Mouse (Mus musculus): ENCODE results near the gene Krtap4-9.
"Not testable (repeated sequence)": the region's sequence is repeated elsewhere in the genome, so short reads cannot be mapped to it uniquely, and the experiment has no call there.

The Krtap4-9 gene

GRCm38 (mm10) chr11:99784900-99785299 lies at the start of gene Krtap4-9:
Gene Krtap4-9, plus strand, starts transcription at chr11:99785200.
- in situ Hi-C loops (cut with MboI; ENCODE audit: unreplicated experiment in 2 of 2): not testable (repeated sequence)

DNA sequence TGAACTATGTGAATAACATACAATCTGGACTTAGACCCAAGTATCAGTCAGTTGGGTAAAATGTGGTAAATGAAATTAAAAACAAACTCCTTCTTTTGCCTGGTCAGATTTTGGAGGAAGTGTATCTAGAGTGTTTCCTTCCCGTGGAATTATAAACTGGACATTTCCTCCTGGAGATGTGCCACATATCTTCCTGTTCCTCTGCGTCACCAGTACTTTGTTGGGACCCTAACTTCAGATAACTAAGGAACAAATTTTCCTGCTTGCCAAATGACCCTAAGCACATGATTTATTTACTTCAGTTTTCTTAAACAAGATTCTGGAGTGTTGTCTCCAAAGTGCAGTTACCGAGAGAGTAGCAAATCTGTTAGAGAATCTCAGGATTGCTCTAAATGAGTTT lies 41.0 kb upstream of the Krtap4-9 start:
- in situ Hi-C loops (cut with MboI; ENCODE audit: unreplicated experiment in 2 of 2): no loop called here

- in situ Hi-C loops (cut with MboI; ENCODE audit: unreplicated experiment in 2 of 2): no loop called here
Measured at GRCm38 (mm10) chr11:99758877-99759276, 26.1 kb upstream of the Krtap4-9 start.

DNA sequence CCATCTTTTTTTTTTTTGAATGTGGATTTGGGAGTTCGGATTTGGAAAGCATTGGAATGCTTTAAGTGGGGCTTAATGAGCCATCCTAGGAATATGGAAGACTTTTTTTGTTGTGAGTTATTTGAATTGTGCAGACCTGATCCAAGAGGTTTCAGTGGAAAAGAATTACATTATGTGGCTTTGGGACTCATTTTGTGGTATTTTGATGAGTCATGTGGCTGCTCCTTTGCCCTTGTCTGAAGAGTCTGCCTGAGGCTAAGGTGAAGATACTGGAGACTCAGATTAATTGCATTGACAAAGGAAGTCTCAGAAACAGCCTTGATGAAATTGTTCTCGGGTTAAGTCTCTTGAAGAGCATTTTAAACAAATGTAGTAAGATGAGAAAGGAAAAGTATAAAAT lies 16.6 kb upstream of the Krtap4-9 start:
- in situ Hi-C loops (cut with MboI; ENCODE audit: unreplicated experiment in 2 of 2): no loop called here

DNA sequence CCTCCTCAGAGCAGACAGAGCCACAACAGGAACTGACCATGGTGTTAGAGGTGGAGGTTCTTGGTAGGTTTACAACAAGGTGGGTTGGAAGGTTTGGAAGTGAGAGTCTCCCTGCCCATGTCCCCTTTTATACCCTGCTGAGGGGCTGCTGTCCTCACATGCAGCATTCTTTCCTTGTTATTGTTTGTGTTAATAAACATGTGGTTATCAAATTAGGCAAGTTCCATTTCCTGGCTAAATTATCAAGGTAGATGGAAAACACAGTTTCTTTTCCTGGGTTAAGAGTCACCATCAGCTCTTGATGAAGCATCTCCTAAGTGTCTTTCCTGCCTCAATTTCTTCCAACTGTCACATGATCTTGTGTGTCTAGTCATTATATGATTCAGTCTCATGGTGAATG lies 12.2 kb upstream of the Krtap4-9 start, which contains the start of gene Gm11595:
Gm11595 (minus strand) TSS at position 101 of the 400 bp plus-strand sequence.
- in situ Hi-C loops (cut with MboI; ENCODE audit: unreplicated experiment in 2 of 2): not testable (repeated sequence)

DNA sequence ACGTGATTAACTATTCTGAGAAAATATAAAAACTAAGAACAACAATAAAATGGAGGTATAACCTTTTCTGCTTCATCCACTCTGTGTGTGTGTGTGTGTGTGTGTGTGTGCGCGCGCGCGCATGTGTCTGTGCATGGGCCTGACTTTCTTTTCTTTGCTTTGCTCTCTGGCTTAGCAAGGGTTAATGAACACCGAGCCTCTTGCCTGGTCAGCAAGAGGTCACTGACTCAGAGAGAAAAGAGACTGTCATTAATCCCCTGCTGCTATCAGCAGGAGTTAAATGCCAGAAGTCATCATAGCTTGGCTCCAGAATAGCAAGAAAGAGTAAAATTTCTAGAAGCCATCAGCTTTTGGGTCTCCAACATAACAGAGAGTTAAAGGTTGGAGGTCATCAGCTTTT lies 6.6 kb upstream of the Krtap4-9 start:
- in situ Hi-C loops (cut with MboI; ENCODE audit: unreplicated experiment in 2 of 2): no loop called here

DNA sequence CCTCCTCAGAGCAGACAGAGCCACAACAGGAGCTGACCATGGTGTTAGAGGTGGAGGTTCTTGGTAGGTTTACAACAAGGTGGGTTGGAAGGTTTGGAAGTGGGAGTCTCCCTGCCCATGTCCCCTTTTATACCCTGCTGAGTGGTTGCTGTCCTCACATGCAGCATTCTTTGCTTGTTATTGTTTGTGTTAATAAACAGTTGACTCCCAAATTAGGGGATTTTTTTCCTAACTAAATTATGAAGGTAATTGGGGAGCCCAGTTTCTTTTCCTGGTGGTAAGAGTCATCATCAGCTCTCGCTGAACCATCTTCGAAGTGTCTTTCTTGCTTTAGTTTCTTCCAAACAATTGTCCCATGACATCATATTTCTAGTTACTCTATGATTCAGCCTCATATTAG lies 4.4 kb upstream of the Krtap4-9 start, which contains the start of gene Krtap4-8:
Krtap4-8 (minus strand) TSS at position 101 of the 400 bp plus-strand sequence.
- in situ Hi-C loops (cut with MboI; ENCODE audit: unreplicated experiment in 2 of 2): no loop called here

- in situ Hi-C loops (cut with MboI; ENCODE audit: unreplicated experiment in 2 of 2): no loop called here
Measured at GRCm38 (mm10) chr11:99793367-99793766, 8.4 kb downstream of the Krtap4-9 start, which contains the start of gene Gm11596. Gene Gm11596, minus strand, starts transcription at chr11:99793467.

DNA sequence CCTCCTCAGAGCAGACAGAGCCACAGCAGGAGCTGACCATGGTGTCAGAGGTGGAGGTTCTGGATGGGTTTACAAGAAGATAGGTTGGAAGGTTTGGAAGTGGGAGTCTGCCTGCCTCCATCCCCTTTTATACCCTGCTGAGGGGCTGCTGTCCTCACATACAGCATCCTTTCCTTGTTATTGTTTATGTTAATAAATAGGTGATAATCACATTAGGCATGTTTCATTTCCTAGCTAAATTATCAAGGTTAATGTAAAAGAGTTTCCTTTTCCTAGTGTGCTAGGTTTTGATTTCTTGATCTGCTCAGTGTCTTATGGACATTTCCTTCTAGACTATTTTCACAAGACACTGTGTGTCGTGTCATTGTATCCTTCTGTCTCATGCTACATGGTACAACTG lies 13.8 kb downstream of the Krtap4-9 start, which contains the start of gene Gm11569:
Gm11569 (minus strand) TSS at position 101 of the 400 bp plus-strand sequence.
- in situ Hi-C loops (cut with MboI; ENCODE audit: unreplicated experiment in 2 of 2): not testable (repeated sequence)

- in situ Hi-C loops (cut with MboI; ENCODE audit: unreplicated experiment in 2 of 2): not testable (repeated sequence)
Measured at GRCm38 (mm10) chr11:99804346-99804745, 19.3 kb downstream of the Krtap4-9 start, which contains the start of gene Gm11554. Gene Gm11554, minus strand, starts transcription at chr11:99804446.

- in situ Hi-C loops (cut with MboI; ENCODE audit: unreplicated experiment in 2 of 2): not testable (repeated sequence)
Measured at GRCm38 (mm10) chr11:99809792-99810191, 24.8 kb downstream of the Krtap4-9 start, which contains the start of gene Krtap4-13. Gene Krtap4-13, minus strand, starts transcription at chr11:99809892.

GRCm38 (mm10) chr11:99815566-99815965 lies 30.6 kb downstream of the Krtap4-9 start, which contains the start of gene Gm11564:
Gene Gm11564, minus strand, starts transcription at chr11:99815666.
- in situ Hi-C loops (cut with MboI; ENCODE audit: unreplicated experiment in 2 of 2): not testable (repeated sequence)
